Mouse (Mus musculus): Measurements from ENCODE around the gene Arhgef18.

The Arhgef18 gene

DNA sequence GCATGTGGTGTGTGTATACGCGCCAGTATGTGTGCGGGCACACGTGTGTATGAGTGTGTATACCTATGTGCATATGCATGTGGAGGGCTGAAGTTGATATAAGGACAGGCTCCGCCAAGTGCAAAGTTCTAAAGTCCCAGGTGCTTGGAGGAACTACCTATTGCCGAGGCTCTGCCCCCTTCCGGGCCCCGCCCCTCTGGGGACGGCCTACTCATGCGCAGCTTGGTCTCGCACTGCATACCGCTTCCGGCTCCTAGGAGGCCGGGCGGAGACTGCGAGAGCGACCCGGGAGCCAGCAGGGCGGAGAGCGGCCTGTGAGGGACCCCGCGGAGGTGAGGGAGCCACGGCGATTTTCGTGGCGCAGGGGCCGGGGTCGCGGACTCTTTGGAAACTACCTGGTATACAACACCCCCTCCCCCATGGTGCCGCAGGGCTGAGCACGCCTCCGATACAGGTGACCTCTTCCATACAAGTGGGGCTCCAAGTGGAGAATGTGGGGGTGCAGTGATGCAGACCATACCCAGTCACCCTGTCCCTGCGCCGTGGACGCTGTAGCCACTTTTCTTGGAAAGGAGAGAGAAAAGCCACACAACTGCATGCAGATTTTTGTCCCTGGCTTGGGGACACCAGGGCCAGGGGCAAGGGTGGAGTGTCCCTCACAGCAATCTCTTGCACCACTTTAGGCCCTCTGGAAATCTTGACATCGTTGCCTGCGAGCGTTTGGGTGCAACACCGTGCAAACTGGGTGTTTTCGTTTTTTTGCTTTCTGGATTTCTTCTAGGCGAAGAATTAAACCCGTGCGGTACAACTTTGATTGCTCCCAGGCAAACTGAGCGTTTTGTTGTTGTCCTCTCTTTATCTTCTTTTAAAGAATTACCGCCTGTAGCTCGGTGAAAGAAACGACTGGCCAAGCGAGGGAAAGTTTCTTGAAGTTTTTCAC is at the start of gene Arhgef18:
Arhgef18 (plus strand) TSS at position 236 of the 940 bp plus-strand sequence.
- DNase-seq (ENCODE audit: low spot score): peak; percentile 32

GRCm38 (mm10) chr8:3345337-3345736 is 47.5 kb upstream of the Arhgef18 start:
- no peak for DNase-seq (ENCODE audit: low spot score)

GRCm38 (mm10) chr8:3346691-3347413 is 46.0 kb upstream of the Arhgef18 start:
- DNase-seq (ENCODE audit: low spot score): no peak

GRCm38 (mm10) chr8:3348142-3348823 is 44.5 kb upstream of the Arhgef18 start:
- no peak for DNase-seq (ENCODE audit: low spot score)

GRCm38 (mm10) chr8:3350747-3351146 is 42.1 kb upstream of the Arhgef18 start:
- no peak for DNase-seq (ENCODE audit: low spot score)

GRCm38 (mm10) chr8:3352715-3353114 is 40.1 kb upstream of the Arhgef18 start:
- no peak for DNase-seq (ENCODE audit: low spot score)

GRCm38 (mm10) chr8:3353189-3353810 is 39.5 kb upstream of the Arhgef18 start, which contains the start of gene A430078G23Rik:
A430078G23Rik (plus strand) TSS chr8:3353415.
- DNase-seq (ENCODE audit: low spot score): peak; percentile 79

- DNase-seq (ENCODE audit: low spot score): no peak
These were observed 38.9 kb upstream of the Arhgef18 start for GRCm38 (mm10) chr8:3353811-3354442.

- DNase-seq (ENCODE audit: low spot score): peak; percentile 73
These were observed 38.4 kb upstream of the Arhgef18 start for GRCm38 (mm10) chr8:3354443-3354812.

- peak; percentile 94 for DNase-seq (ENCODE audit: low spot score)
These were observed 37.2 kb upstream of the Arhgef18 start for GRCm38 (mm10) chr8:3355586-3355985.

GRCm38 (mm10) chr8:3358060-3358459 is 34.7 kb upstream of the Arhgef18 start:
- peak; percentile 68 for DNase-seq (ENCODE audit: low spot score)

GRCm38 (mm10) chr8:3367086-3367485 is 25.7 kb upstream of the Arhgef18 start:
- DNase-seq (ENCODE audit: low spot score): no peak

GRCm38 (mm10) chr8:3368091-3368490 is 24.7 kb upstream of the Arhgef18 start:
- no peak for DNase-seq (ENCODE audit: low spot score)

- DNase-seq (ENCODE audit: low spot score): peak; percentile 26
These were observed 17.1 kb upstream of the Arhgef18 start for GRCm38 (mm10) chr8:3375748-3376147.

DNA sequence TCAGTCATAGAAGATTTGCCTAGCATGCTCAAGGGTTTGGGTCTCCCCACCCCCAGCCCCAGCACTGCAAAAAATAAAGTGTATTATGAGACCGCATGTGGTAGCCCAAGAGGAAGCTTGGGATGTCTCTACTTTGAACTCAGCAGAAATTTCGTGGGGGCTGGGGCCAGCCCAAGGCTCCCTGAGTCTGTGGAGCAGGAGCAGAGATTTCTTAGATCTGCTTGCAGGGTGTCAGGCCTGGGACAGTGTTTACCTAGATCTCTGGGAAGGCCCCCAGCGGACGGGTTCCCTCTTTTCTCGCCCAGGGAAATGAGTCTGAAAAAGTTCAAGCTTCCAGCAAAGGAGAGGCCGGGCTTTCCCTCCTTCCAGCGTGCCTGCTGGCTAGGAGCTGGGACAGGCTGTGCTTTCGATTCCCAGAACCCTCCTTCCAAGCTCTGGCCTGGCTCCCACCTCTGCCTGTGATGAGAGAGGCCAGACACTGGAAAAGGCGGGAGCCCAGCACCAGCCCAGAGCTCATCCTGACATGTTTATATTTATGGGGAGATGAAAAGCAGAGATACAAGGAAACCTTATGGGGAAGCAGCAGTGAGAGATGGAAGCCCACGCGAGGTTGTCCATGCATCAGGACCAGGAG is 16.0 kb upstream of the Arhgef18 start:
- no peak for DNase-seq (ENCODE audit: low spot score)

DNA sequence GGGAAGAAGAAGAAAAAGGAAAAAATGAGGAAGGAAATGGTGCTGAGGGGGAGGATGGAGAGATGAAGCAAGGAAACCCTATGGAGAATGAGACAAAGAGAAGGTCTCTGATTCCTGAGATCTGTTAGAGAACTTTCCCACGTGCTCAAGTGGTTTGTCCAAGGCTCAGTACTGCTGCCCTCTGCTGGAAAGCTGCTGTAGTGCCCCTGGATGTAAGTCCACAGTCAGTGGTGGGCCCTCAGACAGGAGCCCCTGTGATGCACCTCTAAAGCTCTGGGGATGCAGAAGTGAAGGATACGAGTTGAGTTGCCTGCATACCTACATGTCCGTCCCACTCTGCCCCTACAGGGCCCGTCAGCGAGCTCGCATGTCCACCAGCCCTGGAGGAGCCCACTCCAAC is 5.5 kb upstream of the Arhgef18 start:
- peak; percentile 53 for DNase-seq (ENCODE audit: low spot score)

GRCm38 (mm10) chr8:3388591-3389338 is 4.0 kb upstream of the Arhgef18 start:
- DNase-seq (ENCODE audit: low spot score): no peak

GRCm38 (mm10) chr8:3389506-3389905 is 3.3 kb upstream of the Arhgef18 start:
- DNase-seq (ENCODE audit: low spot score): no peak

DNA sequence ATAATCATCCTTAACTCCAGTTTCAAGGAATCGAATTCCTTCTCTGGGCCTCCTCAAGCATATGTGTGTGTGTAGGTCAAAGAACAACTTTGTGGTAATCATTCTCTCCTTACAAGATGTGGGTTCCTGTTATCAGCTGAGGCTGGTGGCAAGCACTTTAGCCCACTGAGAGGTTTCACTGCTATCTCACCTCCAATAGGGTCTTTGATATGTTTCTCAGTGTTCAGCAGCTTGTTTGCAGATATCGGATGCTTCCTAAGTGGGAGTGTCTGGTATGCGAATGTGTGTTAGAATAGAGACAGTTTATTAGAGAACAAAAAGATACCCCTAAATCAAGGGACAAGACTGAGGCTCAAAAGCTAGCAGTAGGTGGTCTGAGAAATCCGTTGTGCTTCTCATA is 513 bp upstream of the Arhgef18 start:
- DNase-seq (ENCODE audit: low spot score): no peak

DNA sequence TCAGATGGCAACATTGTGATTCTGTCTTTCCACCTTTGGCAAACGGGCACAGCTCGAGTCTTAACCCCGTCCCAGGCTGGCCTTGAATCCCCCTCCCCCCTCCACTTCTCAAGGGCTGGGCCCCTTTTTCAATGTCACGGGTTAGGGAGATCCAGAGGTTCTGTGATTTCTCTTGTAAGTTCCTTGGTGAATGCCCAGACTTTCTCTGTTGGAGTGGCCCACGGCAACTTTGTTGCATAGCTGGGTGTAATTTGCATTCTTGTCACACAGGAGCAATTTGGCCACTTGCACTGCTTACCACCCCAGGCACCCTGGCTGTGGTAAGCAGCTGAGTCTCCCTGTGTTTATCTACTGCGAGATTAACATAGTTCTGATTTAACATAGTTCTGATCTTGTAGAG is 1.8 kb downstream of the Arhgef18 start:
- DNase-seq (ENCODE audit: low spot score): no peak
